Mouse (Mus musculus): ENCODE results near the gene Foxj1.

GRCm38 (mm10) chr11:116332232-116332982, 2.8 kb downstream of the Foxj1 start:
- no peak for TF ChIP-seq POLR2A (IDR thresholded peaks at IDR 0.05; ENCODE audit: borderline replicate concordance, low read depth, low read length)
- TF ChIP-seq CTCF (IDR thresholded peaks at IDR 0.05; ENCODE audit: low read depth, low read length): no peak

Data from bone marrow macrophage, adult 2 months (primary cell).